Mouse (Mus musculus): ENCODE results near the gene Slc6a19. TPM values are rescaled to one million over a fixed set of nuclear protein-coding genes. Genes with fewer than 3 reads are reported as not detected.
"Not testable (repeated sequence)": the region's sequence is repeated elsewhere in the genome, so short reads cannot be mapped to it uniquely, and the experiment has no call there.

The Slc6a19 gene
- polyA plus RNA-seq (2015; fragmentation: Nextera tagmentation; extraction: Ambion mirVana), result 24.9 and 40.5 TPM in 2 replicates

- Histone ChIP-seq H3K9ac (ENCODE audit: low read depth, low read length) (no peak within 1 kb of the TSS), H3K4me1 (ENCODE audit: control insufficient read depth, insufficient read depth, low read length) (no peaks in the 10 kb centered on the region; the same call in 1 of the 2 replicates), H3K27me3 (replicated peaks; ENCODE audit: control insufficient read depth, insufficient read depth, low read length) (no peaks in the 10 kb centered on the region), H3K9me3 (ENCODE audit: control insufficient read depth, low read length) (no peaks in the 10 kb centered on the region), H3K36me3 (ENCODE audit: control insufficient read depth, insufficient read depth, low read length) (no peaks in the 10 kb centered on the region), H3K4me2 (ENCODE audit: low read depth, low read length) (no peak within 1 kb of the TSS), H3K4me3 (ENCODE audit: low read length) (no peak within 1 kb of the TSS), H3K27ac (ENCODE audit: low read length) (no peak within 1 kb of the TSS)
- WGBS, result 79% methylated on average over 7 of the region's 7 CpGs
- no peak for ATAC-seq
Observed at GRCm38 (mm10) chr13:73704694-73705325, at the start of gene Slc6a19. Gene Slc6a19, minus strand, starts transcription at chr13:73704865.

GRCm38 (mm10) chr13:73751284-73751683, 46.6 kb upstream of the Slc6a19 start:
- Histone ChIP-seq H3K4me2 (ENCODE audit: low read depth, low read length) (no peak overlapping the region), H3K4me1 (ENCODE audit: control insufficient read depth, insufficient read depth, low read length) (peaks cover 17% of the 10 kb centered on the region), H3K4me3 (ENCODE audit: low read length) (no peak overlapping the region), H3K9me3 (ENCODE audit: control insufficient read depth, low read length) (no peaks in the 10 kb centered on the region), H3K27me3 (replicated peaks; ENCODE audit: control insufficient read depth, insufficient read depth, low read length) (no peaks in the 10 kb centered on the region), H3K9ac (ENCODE audit: low read depth, low read length) (no peak overlapping the region), H3K36me3 (ENCODE audit: control insufficient read depth, insufficient read depth, low read length) (no peaks in the 10 kb centered on the region), H3K27ac (ENCODE audit: low read length) (no peak overlapping the region)
- no peak for ATAC-seq
- 78% methylated on average over 3 of the region's 3 CpGs for WGBS

GRCm38 (mm10) chr13:73750435-73750834, 45.8 kb upstream of the Slc6a19 start:
- H3K4me2 ChIP-seq (ENCODE audit: low read depth, low read length), result no peak overlapping the region
- H3K4me3 ChIP-seq (ENCODE audit: low read length), result no peak overlapping the region
- WGBS, result 63% methylated on average over 6 of the region's 6 CpGs
- no peak overlapping the region for H3K27ac ChIP-seq (ENCODE audit: low read length)
- no peaks in the 10 kb centered on the region for H3K9me3 ChIP-seq (ENCODE audit: control insufficient read depth, low read length)
- no peak overlapping the region for H3K9ac ChIP-seq (ENCODE audit: low read depth, low read length)
- no peaks in the 10 kb centered on the region for H3K27me3 ChIP-seq (replicated peaks; ENCODE audit: control insufficient read depth, insufficient read depth, low read length)
- ATAC-seq, result no peak
- H3K36me3 ChIP-seq (ENCODE audit: control insufficient read depth, insufficient read depth, low read length), result no peaks in the 10 kb centered on the region
- peaks cover 15% of the 10 kb centered on the region for H3K4me1 ChIP-seq (ENCODE audit: control insufficient read depth, insufficient read depth, low read length)

GRCm38 (mm10) chr13:73748663-73749440, 44.2 kb upstream of the Slc6a19 start:
- Histone ChIP-seq H3K27me3 (replicated peaks; ENCODE audit: control insufficient read depth, insufficient read depth, low read length) (no peaks in the 10 kb centered on the region), H3K36me3 (ENCODE audit: control insufficient read depth, insufficient read depth, low read length) (no peaks in the 10 kb centered on the region), H3K4me3 (ENCODE audit: low read length) (no peak overlapping the region), H3K9ac (ENCODE audit: low read depth, low read length) (no peak overlapping the region), H3K9me3 (ENCODE audit: control insufficient read depth, low read length) (no peaks in the 10 kb centered on the region), H3K4me2 (ENCODE audit: low read depth, low read length) (no peak overlapping the region), H3K4me1 (ENCODE audit: control insufficient read depth, insufficient read depth, low read length) (peaks cover 13% of the 10 kb centered on the region), H3K27ac (ENCODE audit: low read length) (no peak overlapping the region; the same call in 1 of the 2 replicates)
- 45% methylated on average over 15 of the region's 15 CpGs for WGBS
- ATAC-seq, result peak; percentile 65

- Histone ChIP-seq H3K36me3 (ENCODE audit: control insufficient read depth, insufficient read depth, low read length) (no peaks in the 10 kb centered on the region), H3K4me1 (ENCODE audit: control insufficient read depth, insufficient read depth, low read length) (no peaks in the 10 kb centered on the region), H3K4me2 (ENCODE audit: low read depth, low read length) (no peak overlapping the region), H3K9me3 (ENCODE audit: control insufficient read depth, low read length) (no peaks in the 10 kb centered on the region), H3K27me3 (replicated peaks; ENCODE audit: control insufficient read depth, insufficient read depth, low read length) (no peaks in the 10 kb centered on the region), H3K27ac (ENCODE audit: low read length) (no peak overlapping the region), H3K9ac (ENCODE audit: low read depth, low read length) (no peak overlapping the region), H3K4me3 (ENCODE audit: low read length) (no peak overlapping the region)
- ATAC-seq, result no peak
- 73% methylated on average over 3 of the region's 3 CpGs for WGBS
Observed at GRCm38 (mm10) chr13:73743662-73744061, 39.0 kb upstream of the Slc6a19 start.

GRCm38 (mm10) chr13:73742944-73743343, 38.3 kb upstream of the Slc6a19 start:
- H3K4me2 ChIP-seq (ENCODE audit: low read depth, low read length), result no peak overlapping the region
- no peak overlapping the region for H3K27ac ChIP-seq (ENCODE audit: low read length)
- no peak overlapping the region for H3K9ac ChIP-seq (ENCODE audit: low read depth, low read length)
- ATAC-seq, result no peak
- H3K9me3 ChIP-seq (ENCODE audit: control insufficient read depth, low read length), result no peaks in the 10 kb centered on the region
- H3K4me3 ChIP-seq (ENCODE audit: low read length), result no peak overlapping the region
- H3K36me3 ChIP-seq (ENCODE audit: control insufficient read depth, insufficient read depth, low read length), result no peaks in the 10 kb centered on the region
- H3K4me1 ChIP-seq (ENCODE audit: control insufficient read depth, insufficient read depth, low read length), result no peaks in the 10 kb centered on the region
- no peaks in the 10 kb centered on the region for H3K27me3 ChIP-seq (replicated peaks; ENCODE audit: control insufficient read depth, insufficient read depth, low read length)
- WGBS, result 60% methylated on average over 4 of the region's 4 CpGs

GRCm38 (mm10) chr13:73740399-73740944, 35.8 kb upstream of the Slc6a19 start:
- not testable (repeated sequence) for H3K27ac ChIP-seq (ENCODE audit: low read length); H3K27me3 ChIP-seq (replicated peaks; ENCODE audit: control insufficient read depth, insufficient read depth, low read length); ATAC-seq; H3K4me2 ChIP-seq (ENCODE audit: low read depth, low read length); H3K36me3 ChIP-seq (ENCODE audit: control insufficient read depth, insufficient read depth, low read length); H3K9me3 ChIP-seq (ENCODE audit: control insufficient read depth, low read length); H3K9ac ChIP-seq (ENCODE audit: low read depth, low read length); H3K4me3 ChIP-seq (ENCODE audit: low read length)
- 52% methylated on average over 2 of the region's 2 CpGs for WGBS
- H3K4me1 ChIP-seq (ENCODE audit: control insufficient read depth, insufficient read depth, low read length), result peaks cover 11% of the 10 kb centered on the region

GRCm38 (mm10) chr13:73736943-73737342, 32.3 kb upstream of the Slc6a19 start:
- H3K9me3 ChIP-seq (ENCODE audit: control insufficient read depth, low read length), result no peaks in the 10 kb centered on the region
- H3K4me2 ChIP-seq (ENCODE audit: low read depth, low read length), result no peak overlapping the region
- 80% methylated on average over 3 of the region's 3 CpGs for WGBS
- peaks cover 26% of the 10 kb centered on the region for H3K4me1 ChIP-seq (ENCODE audit: control insufficient read depth, insufficient read depth, low read length)
- no peak overlapping the region for H3K9ac ChIP-seq (ENCODE audit: low read depth, low read length)
- ATAC-seq, result no peak
- H3K27me3 ChIP-seq (replicated peaks; ENCODE audit: control insufficient read depth, insufficient read depth, low read length), result no peaks in the 10 kb centered on the region
- no peak overlapping the region for H3K4me3 ChIP-seq (ENCODE audit: low read length)
- H3K36me3 ChIP-seq (ENCODE audit: control insufficient read depth, insufficient read depth, low read length), result no peaks in the 10 kb centered on the region
- no peak overlapping the region for H3K27ac ChIP-seq (ENCODE audit: low read length)

- Histone ChIP-seq H3K36me3 (ENCODE audit: control insufficient read depth, insufficient read depth, low read length) (no peaks in the 10 kb centered on the region), H3K4me3 (ENCODE audit: low read length) (no peak overlapping the region), H3K4me1 (ENCODE audit: control insufficient read depth, insufficient read depth, low read length) (peaks cover 26% of the 10 kb centered on the region), H3K9ac (ENCODE audit: low read depth, low read length) (no peak overlapping the region), H3K27me3 (replicated peaks; ENCODE audit: control insufficient read depth, insufficient read depth, low read length) (no peaks in the 10 kb centered on the region), H3K9me3 (ENCODE audit: control insufficient read depth, low read length) (no peaks in the 10 kb centered on the region), H3K27ac (ENCODE audit: low read length) (no peak overlapping the region), H3K4me2 (ENCODE audit: low read depth, low read length) (no peak overlapping the region)
- 78% methylated on average over 2 of the region's 2 CpGs for WGBS
- no peak for ATAC-seq
Observed at GRCm38 (mm10) chr13:73735928-73736327, 31.3 kb upstream of the Slc6a19 start.
